Mouse (Mus musculus): ENCODE measurements around the gene Kif26b.

Gene Kif26b

DNA sequence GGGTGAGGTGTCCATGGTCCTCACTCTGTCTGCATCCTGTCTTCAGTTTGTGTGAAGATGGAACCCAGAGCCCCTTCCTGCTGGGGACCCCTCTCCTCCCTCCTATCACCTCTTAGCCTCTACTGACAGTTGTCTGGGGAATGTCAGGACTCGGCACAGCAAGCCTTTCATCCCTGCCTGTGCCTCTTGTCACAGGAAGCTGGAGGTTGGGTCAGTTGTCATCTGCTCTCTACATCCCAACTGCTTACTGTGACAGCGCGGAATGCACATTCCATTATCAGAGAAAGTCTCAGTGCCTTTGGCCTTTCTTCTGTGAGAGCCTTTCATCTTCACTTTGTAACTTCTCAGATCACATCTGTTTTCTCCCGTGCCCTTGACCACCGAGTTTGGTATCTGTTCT, 132.6 kb downstream of the Kif26b start:
- no peak for DNase-seq (ENCODE audit: low spot score in 2 of 2)

DNA sequence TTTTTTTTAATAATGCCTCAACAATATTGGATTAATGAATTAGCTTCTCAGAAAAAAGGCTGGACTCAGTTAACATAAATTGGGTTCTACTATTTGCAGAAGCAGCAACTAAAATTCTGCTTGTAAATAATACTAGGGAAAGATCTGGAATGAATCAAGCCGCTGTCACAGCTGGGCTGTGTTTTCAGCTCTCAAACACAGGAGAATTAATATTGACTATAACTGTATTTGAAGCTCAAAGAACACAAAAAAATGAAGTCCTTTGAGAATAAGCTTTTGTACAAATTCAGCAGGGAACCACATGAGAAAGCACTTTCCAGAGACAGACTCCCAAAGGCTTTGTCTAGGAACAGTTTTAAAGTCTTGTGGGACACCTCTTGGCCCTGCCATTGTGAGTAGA, 134.6 kb downstream of the Kif26b start:
- DNase-seq (ENCODE audit: low spot score in 2 of 2), result no peak

DNA sequence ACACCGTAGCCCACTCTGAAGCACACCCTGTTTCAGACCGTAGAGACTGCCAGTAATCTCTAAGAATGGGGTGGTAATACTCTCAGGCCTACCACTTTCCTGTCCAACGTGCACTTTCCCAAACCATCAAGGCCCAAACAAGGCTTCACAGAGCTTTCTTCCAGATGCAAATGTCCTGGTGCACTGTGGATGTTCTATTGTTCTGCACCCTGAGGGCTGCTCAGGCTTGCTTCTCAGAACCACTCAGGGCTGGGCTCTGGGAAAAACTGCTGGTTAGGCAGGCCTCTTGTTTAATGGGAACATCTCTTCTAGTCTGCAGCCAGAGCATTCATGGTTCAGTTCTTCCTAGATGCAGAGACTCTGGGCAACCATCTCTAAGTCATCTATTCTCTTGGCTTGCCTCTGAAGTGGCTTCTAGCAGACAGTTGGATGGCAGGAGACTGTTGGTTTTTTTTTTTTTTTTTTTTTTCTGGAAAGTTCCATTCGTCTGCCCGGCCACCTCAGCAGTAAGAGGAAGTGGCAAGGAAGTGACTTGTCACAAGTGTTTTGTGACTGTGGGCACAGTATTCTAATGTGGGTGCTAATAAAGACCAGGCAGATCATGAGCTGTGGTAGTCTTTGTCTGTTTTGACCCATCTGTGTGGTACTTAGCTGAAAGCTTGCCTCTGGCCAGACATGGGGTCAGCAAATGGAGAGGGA, 135.5 kb downstream of the Kif26b start:
- DNase-seq (ENCODE audit: low spot score in 2 of 2), result no peak

DNA sequence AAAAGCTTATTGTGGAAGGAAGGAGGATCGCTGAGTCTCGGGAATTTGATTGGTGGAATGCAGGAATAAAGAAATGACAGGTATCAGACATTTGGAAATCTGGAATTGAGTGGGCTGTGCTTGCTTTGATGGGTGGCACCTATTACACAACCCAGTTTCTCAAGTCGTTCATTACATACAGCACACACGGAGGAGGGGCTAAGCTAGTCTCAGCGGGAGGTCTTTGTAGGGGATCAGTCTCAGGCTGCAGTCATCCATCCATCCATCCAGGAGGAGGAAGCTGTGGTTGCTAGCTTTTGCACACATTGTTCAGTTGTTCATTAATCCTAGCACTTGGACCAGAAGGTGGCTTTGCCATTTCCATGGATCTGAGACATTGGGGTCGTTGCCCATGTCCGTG, 137.6 kb downstream of the Kif26b start:
- no peak for DNase-seq (ENCODE audit: low spot score in 2 of 2)

DNA sequence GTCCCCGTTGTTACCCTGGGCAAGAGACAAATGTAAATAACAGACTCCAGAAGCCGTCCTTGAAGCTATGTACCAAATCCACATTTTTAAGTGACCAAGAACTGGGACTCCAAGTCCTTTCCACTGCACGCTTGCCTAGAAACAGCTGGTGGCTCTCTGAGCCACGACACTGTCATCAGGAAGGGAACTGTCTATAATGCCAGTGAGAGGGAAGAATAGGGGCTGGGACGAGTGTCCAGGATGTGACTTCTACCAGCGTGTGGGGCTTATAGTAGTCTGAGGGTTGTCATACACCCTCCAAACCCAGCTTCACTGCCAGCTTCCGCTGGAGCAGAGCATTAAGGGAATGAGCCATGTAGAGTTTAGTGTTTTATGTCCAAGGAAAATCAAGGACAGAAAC, 138.9 kb downstream of the Kif26b start:
- no peak for DNase-seq (ENCODE audit: low spot score in 2 of 2)

DNA sequence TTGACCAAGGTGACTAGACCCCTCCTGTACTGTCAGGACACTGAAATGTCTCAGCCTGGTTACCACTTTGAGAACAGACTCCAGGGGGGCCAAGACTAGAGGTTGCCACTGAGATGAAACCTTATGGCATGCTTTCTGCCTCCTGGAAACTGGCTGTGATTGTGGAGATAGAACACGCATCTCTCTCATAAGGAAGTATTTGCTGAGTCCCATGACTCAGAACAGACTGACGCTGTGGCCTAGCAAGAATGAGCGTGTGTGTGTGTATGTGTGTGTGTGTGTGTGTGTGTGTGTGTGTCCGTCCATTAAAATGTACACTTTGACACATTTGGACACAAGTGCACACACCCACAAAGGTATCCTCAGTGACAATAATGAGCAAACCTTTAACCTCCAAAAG, 140.0 kb downstream of the Kif26b start:
- DNase-seq (ENCODE audit: low spot score in 2 of 2), result no peak

DNA sequence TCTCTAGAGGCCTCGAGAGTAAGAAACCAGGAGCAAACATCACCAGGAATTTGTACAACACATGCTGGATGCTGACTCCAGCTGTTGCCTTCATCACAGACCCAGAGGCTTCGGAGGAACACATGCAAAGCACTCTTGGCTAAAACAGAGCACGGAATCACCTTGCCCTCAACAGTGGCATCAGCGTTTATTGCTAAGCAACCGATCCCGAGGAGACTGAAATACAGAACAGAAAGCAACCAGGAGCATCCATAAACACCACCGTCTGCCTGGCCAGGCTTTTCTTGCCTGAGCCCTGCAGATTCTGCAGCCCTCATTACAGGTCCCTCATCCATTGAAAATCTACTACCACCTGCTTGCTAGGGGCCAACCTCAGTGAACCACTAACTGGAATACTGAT, 144.1 kb downstream of the Kif26b start:
- DNase-seq (ENCODE audit: low spot score in 2 of 2), result no peak

DNA sequence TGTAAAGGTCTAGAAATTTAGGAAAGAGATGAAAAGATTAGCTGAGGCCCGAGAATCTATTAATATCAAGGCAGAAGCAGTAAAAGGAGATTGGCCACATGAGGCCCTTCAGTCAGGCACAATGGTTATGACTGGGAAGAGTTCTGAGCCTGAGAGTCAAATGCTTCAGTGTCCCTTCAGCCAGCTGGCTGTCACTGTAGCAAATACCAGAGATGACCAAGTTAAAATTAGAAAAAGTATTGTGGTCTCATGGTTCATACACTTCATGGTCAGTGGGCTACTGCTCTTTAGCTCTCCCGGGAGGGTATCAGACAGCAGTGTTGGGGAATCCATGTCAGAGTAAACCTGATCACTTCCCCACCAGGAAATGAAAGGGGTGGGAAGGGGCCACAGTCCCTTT, 144.6 kb downstream of the Kif26b start:
- no peak for DNase-seq (ENCODE audit: low spot score in 2 of 2)

DNA sequence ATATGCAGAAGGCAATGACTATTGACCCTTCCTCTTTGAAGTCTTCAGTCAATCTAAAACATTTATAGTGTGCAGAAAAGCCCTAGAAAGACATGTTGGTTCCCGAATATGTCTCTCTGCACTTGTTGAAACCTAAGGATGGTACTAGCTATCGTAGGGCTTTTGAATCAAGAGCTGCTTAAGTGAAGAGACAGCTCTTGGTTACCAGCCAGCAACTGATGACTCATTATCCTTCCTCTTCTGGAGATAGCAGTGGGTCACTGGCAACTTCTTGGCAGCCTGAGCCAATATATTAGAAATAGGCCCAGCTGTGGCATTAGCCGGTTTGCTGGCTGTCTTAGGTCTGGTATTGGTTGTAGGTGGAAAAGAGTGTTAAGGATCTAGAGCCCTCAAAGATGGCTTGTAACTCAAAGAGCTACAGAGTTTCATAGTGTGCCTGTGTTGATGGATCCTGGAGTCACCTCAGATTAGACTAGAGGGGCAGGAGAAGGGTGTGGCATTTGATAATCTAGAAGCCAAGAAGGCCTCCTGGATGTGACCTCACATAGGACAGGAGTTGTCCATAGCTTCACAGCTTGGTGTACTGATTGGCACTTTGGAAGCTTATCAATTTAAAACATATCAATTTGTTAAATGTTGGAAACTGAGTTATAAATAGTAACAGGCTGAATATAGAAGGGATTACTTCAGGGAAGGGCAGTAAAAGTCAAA, 146.8 kb downstream of the Kif26b start:
- no peak for DNase-seq (ENCODE audit: low spot score in 2 of 2)

DNA sequence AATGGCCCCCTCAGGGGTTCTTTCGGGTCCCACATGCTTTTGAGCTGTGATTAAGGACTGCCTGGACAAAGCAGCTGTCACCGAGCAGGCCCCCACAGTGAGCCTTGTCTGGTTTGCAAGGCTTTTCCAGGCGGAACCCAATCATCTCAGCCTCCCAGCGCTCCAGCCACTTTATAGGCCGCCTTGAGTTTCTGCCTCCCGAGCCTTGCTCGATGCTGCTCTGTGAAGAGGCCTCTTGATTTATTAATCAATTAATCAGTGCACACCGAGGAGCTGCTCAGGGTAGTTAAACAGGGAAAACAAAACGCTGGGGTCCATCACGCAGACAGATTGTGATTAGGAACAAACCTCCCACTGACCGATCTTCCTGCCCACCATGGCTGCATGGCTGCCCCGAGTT, 148.2 kb downstream of the Kif26b start:
- no peak for DNase-seq (ENCODE audit: low spot score in 2 of 2)

DNA sequence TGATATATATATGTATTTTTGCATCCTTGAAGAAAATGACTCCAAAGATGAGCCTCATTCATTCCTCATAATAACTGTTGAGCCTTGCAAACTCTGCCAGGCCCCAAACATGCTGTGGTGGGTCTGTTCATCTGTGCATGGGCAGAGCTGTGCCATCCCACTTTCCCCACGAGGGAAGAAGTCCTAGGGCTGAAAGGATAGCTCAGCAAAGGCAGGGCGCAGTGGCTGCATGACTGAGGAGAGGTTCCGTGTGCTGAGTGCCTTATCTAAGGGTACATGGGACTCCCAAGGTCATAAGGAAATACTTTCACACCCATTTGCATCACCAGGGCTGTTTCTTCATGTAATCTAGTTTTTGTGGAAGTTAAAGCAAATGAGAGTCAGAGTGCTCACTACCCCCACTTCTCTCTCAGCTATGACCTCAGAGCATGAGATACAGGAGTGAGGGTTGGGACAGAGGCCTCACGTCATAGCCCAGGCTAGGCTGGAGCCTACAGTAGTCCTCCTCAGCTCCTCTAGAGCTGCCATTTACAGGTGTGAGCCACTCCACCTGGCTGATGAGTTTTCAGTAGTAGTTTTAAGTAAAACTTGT, 148.8 kb downstream of the Kif26b start:
- DNase-seq (ENCODE audit: low spot score in 2 of 2), result no peak

DNA sequence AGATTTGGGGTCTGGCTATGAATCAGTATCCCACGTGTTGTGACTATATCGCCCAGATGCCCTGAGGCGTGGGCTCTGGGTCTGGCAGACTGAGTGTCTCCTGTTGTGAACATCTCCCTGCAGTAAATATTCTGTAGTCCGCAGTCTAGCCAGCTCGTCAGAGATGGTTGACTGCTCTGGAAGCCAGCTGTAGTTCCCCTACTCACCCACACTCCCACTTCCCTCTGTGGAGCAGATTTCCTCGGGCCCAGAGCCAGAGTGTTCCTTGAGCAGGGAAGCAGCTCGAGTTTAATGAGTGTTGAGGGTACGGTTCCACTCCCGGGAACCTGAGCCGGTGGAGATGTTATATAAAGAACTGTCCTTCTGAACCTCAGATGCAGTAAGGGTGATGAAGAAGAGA, 154.7 kb downstream of the Kif26b start:
- peak; percentile 37 to 53 for DNase-seq (ENCODE audit: low spot score in 2 of 2)

DNA sequence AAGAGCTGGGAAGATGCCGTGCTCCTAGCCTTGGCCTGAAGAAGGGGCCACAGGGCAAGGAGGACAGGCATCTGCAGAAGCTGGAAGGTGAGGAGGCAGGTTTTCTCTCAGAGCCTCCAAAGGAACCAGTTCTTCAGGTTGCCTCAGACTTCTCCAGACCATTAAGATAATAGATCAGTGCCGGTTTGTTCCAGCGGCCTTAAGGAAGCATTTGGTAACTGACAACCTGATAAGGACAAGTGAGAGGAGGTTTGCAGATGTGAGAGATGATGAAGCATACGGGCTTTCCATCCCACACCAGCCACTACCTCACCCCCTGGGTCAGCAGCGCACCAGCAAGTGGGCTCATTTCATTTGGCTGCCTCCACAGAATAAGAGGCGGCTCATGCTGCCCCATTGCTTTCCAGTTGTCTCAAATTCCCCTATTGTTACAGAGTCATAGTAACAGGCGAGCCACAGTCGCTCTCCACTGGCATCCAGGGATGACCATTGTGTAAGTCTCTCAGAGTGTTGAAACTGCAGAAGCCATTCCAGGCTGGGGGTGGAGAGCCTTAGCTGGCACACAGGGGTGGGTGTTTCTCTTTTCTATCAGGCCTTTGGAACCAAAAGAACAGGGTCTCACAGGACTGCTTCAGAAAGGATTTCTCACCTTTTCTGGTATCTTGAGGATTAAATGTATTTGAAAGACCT, 156.2 kb downstream of the Kif26b start:
- no peak for DNase-seq (ENCODE audit: low spot score in 2 of 2)

DNA sequence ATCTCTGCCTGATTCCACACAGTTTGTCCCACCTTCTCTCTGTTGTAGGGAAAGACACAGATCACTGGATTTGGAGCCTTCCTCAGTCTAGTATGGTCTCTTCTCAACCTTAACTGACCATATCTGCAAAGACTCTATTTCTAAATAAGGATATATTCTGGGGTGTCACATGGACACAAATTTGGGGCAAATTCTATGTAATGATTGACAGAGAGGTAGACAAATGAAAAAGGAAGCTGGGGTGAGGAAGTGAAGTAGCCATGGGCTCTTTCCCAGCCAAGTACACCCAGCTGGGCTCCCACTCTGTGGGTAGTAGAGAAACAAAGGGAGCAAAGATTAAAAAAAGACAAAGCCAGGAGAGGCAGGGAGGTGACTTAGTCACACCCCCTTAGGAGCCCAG, 158.0 kb downstream of the Kif26b start:
- DNase-seq (ENCODE audit: low spot score in 2 of 2), result no peak

DNA sequence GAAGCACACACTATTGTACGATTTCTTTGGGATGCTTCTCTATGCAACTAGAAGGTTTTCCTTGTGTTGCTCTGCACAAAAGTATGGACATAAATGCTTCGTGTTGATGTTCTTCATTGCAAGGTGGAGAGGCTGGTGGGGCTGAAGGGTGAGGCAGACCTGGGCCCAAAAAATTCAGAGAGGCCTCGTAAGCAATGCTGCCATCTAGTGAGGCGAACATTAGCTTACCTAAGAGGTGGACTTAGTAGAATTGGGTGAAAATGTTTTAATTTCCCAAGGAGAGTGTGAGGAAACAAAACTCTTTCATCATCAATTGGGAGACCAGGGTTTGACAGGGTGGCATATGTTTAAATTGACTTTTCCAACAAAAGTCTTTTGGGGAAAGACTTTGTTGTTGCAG, 160.6 kb downstream of the Kif26b start:
- DNase-seq (ENCODE audit: low spot score in 2 of 2), result peak; percentile 3 to 5

DNA sequence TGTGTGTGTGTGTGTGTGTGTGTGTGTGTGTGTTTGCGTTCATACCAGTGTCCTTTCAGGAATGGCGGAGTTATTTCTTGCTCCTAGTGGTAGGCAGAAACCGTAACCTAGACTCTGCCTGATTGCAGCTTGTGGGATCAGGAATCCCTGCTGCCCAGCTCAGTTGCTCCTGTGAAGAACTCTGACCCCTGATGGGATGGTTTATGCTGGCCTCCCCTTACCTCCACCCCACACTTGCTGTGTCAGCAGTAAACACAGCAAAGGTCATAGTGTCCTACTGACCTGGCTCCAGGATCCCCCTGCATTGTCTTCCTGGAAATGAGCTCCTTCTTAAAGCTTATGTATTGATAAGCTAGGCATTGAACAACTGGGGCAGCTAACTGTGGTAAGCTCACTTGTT, 162.8 kb downstream of the Kif26b start:
- DNase-seq (ENCODE audit: low spot score in 2 of 2), result no peak

DNA sequence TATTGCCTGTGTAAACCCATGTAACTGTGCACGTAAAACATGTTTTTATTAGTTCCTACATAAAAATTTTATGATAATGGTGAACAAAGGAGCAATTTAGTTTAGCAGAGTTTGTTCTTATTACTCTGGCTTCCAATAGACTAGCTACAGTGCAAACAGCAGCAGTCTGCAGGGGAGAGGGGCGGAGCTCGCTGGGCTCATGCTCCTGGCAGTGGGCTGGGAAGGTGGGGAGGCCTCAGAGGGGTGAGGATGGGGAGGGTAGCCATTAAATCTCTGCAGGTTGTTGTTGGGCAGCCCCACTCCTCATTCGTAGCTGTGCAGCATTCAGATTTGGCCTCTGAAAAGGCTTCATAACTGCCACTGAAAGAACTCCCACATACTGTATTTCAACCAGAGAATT, 171.2 kb downstream of the Kif26b start:
- no peak for DNase-seq (ENCODE audit: low spot score in 2 of 2)

DNA sequence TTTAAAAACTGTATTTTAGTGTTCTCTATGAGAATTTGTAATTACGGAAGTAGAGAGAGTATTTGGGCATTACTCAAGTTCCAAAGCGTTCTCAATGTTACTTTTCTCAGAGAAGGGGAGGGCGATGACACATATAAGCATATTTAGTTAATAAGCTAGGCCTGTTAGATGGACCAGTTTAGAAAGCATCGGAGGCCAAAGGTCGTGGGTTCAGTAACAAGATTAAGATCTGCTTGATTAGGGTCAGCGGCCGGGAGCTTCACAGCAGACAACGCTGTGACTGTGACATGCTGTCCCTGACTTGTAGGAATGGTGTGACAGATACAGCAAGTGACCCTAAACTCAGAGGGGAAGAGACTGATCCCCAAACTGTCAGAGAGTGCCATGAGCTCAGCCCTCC, 174.6 kb downstream of the Kif26b start:
- DNase-seq (ENCODE audit: low spot score in 2 of 2), result no peak

DNA sequence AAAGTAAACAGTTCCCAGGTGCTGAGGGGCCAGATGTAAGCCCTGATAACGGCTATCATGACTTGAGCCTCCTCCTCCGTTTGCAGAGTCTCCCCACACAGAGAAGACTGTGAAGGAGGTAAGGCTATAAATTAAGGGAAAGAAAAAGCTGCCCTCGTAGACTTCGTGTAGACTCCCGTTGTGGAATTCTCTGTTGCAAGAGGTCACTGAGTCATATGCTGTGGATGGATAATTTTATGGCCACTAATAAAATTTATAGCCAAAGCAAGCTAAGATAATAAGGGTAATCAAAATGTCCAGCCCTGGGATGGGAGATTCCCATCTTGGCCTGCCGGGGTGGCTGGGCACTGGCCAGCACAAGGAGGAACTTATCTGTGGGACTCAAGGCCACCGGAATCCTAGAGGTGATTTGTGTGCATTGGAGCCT, 179.0 kb downstream of the Kif26b start:
- no peak for DNase-seq (ENCODE audit: low spot score in 2 of 2)

DNA sequence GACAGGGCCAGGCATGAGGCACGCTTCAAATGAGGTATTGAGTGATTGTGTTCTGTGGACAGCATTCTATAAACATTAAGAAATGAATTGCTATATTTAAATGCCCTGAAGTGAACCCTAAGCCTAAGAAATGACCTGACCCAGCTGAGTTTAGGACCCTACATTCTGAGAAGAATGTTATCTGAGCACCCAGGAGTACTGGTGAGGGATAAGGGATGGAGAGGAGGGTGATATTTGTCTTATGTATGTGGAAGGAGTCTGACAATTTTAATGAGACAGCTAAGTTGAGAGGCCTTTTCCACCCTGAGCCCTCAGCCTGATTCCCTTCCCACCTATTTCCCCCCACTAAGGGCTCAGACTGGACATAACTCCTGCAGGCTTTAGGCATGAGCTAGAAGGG, 179.4 kb downstream of the Kif26b start:
- DNase-seq (ENCODE audit: low spot score in 2 of 2), result no peak

DNA sequence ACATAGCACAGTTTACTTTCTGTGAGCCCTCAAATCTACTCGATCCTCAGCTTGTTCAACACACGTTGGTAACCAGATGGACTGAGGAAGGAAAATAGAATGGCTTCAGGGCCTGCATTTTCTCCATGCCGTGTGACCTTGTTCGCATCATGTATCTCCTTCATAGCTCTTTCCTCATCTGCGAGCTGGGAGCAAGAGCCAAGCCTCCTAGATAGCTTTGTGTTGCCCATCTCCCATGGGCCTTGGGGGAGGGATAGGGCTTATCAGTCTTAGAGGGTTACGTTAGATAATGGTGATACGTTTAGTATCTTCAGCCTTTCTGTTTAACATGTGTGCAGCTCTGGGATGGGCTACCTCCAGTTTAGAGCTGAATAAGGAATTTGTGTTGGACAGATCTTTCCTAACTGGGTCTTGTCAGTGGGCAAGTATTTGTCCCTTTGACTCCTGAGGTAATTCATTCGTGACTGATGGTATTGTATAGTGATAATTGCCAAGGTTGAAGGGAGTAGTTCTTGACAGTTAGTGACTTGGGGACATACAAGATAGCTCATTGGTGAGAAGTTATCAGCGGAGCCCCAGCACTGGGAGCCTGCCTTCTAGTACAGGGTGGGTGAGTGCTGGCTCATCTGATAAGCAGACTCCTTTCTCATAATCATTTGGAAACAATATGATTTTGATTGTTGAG, 183.4 kb downstream of the Kif26b start:
- DNase-seq (ENCODE audit: low spot score in 2 of 2), result no peak

DNA sequence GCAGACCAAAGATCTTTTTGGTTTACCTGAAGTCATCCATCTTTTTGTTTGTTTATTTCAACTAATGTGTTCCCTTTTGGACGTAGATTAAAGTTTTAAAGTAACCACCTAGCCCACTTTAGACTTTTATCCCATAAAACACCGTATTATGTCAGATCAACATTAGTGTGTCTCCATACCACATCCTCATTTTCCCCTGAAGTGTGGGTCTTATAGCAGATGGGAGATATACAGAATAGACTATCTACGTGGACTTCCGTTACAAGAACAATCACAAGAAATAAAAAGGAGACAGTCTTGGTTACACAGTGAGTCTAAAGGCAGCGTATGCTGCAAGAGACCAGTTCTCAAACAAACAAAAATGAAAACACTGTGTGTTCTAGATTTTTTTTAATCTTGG, 185.3 kb downstream of the Kif26b start:
- no peak for DNase-seq (ENCODE audit: low spot score in 2 of 2)
